Mouse (Mus musculus) midbrain, embryonic 16.5 days (tissue): Measurements from ENCODE around the gene Fgfr2. TPM values are rescaled to one million over a fixed set of nuclear protein-coding genes. Genes with fewer than 3 reads are reported as not detected.

Experiments
- ATAC-seq: fragments of 200-750 bp; cut with Nextera tagmentation; 2 replicates; pipeline ENCODE4 v1.8.0; 2017; ENCODE audit warnings: moderate TSS enrichment
- H3K27ac ChIP-seq: fragments of 300-500 bp; sonication (generic); 2 replicates; pipeline ENCODE4 v1.5.1; 2014; ENCODE audit warnings: mild to moderate bottlenecking, low read length, mixed read lengths
- H3K27me3 ChIP-seq: fragments of 300-500 bp; sonication (generic); 2 replicates; pipeline ENCODE4 v1.6.1; 2014; ENCODE audit warnings: low read depth, low read length, mixed read lengths; ENCODE audit not compliant: control insufficient read depth, insufficient read depth
- H3K36me3 ChIP-seq: fragments of 300-500 bp; sonication (generic); 2 replicates; pipeline ENCODE4 v1.6.1; 2014; ENCODE audit warnings: mild to moderate bottlenecking, low read length, moderate library complexity, mixed read lengths; ENCODE audit not compliant: control insufficient read depth, insufficient read depth
- H3K4me1 ChIP-seq: fragments of 300-500 bp; sonication (generic); 2 replicates; pipeline ENCODE4 v1.6.1; 2014; ENCODE audit warnings: mild to moderate bottlenecking, low read length, mixed read lengths; ENCODE audit not compliant: control insufficient read depth, insufficient read depth
- H3K4me2 ChIP-seq: fragments of 300-500 bp; sonication (generic); 2 replicates; pipeline ENCODE4 v1.6.1; 2014; ENCODE audit warnings: mild to moderate bottlenecking, low read length, mixed read lengths
- H3K4me3 ChIP-seq: fragments of 300-500 bp; sonication (generic); 2 replicates; pipeline ENCODE4 v1.5.1; 2014; ENCODE audit warnings: low read depth, mild to moderate bottlenecking, low read length, moderate library complexity, mixed read lengths
- H3K9ac ChIP-seq: fragments of 300-500 bp; sonication (generic); 2 replicates; pipeline ENCODE4 v1.6.1; 2014; ENCODE audit warnings: low read depth, low read length, mixed read lengths
- H3K9me3 ChIP-seq: fragments of 300-500 bp; sonication (generic); replicated peaks from 2 replicates; pipeline ENCODE4 v1.6.1; 2014; ENCODE audit warnings: mild to moderate bottlenecking, low read length, mixed read lengths; ENCODE audit not compliant: control insufficient read depth, poor library complexity, severe bottlenecking
- WGBS: fragments of 180-500 bp; shearing (Covaris S2); extraction: QIAGEN DNeasy Blood & Tissue Kit; methylation state at CpG from one replicate; pipeline ENCODE4 v1.1.7; 2014; 5-methylcytosine and 5-hydroxymethylcytosine counted together
- polyA plus RNA-seq: library from polyadenylated mRNA; unstranded; fragments of >200 nt; fragmentation: Nextera tagmentation; extraction: Ambion mirVana; gene quantifications from 2 replicates; pipeline ENCODE4 v1.2.1, GENCODE M21; 2015

The Fgfr2 gene
- polyA plus RNA-seq, 1 experiment from 2014 or later, result 23.8 TPM

DNA sequence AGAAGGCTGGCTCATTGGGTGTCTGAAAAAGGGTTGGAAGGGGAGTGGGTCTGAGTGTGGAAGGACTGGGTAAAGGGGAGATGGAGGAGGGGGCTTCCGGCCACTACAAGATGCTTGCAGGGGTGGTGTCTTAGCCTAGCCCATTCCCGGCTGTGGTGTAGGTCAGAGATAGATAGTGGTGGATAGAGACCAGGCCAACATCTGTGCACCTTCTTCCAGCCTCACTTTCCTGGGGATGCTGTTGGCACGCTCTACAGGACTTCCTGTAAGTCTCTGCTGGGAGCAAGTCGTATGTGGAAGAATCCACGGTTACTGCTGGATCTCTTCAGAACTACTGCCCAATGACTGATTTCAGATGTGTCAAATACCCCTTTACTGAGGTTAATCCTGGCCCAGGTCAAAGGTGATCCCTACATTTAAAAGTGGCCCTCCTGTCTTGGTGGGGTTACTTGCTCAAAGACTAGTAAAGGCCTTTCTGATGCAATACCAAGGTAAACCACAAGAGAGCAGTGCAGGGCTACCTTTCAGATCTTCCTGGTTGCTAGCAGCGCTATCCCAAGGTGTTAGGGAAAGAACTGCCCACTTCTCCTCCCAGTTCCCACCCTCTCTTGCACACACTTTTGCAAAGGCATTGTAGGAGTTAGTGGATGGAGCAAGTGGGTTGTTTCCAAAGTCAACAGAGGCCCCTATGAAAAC, 896.6 kb downstream of the Fgfr2 start:
- Histone ChIP-seq H3K4me2 (no peak overlapping the region), H3K9me3 (no peaks in the 10 kb centered on the region), H3K4me1 (peaks cover 2% of the 10 kb centered on the region; the same call in 1 of the 2 replicates), H3K36me3 (no peaks in the 10 kb centered on the region), H3K27me3 (no peaks in the 10 kb centered on the region), H3K4me3 (no peak overlapping the region), H3K9ac (no peak overlapping the region), H3K27ac (no peak overlapping the region)
- 62% methylated on average over 6 of the region's 6 CpGs for WGBS
- peak; percentile 48; the same call in 1 of the 2 replicates for ATAC-seq

GRCm38 (mm10) chr7:132223452-132224141, 899.6 kb downstream of the Fgfr2 start:
- no peak for ATAC-seq
- no peak overlapping the region for H3K4me3 ChIP-seq
- no peak overlapping the region for H3K4me2 ChIP-seq
- no peak overlapping the region for H3K27ac ChIP-seq
- H3K9me3 ChIP-seq, result no peaks in the 10 kb centered on the region
- WGBS, result 39% methylated on average over 10 of the region's 10 CpGs
- H3K36me3 ChIP-seq, result no peaks in the 10 kb centered on the region
- no peak overlapping the region for H3K9ac ChIP-seq
- H3K4me1 ChIP-seq, result peaks cover 2% of the 10 kb centered on the region; the same call in 1 of the 2 replicates
- no peaks in the 10 kb centered on the region for H3K27me3 ChIP-seq

- no peak for ATAC-seq
- Histone ChIP-seq H3K36me3 (no peaks in the 10 kb centered on the region), H3K4me1 (peaks cover 13% of the 10 kb centered on the region), H3K9ac (no peak overlapping the region), H3K27ac (no peak overlapping the region), H3K4me2 (no peak overlapping the region), H3K4me3 (no peak overlapping the region), H3K27me3 (no peaks in the 10 kb centered on the region; the same call in 1 of the 2 replicates), H3K9me3 (no peaks in the 10 kb centered on the region)
- 70% methylated on average over 10 of the region's 10 CpGs for WGBS
Observed at GRCm38 (mm10) chr7:132214031-132214430, 909.1 kb downstream of the Fgfr2 start.

DNA sequence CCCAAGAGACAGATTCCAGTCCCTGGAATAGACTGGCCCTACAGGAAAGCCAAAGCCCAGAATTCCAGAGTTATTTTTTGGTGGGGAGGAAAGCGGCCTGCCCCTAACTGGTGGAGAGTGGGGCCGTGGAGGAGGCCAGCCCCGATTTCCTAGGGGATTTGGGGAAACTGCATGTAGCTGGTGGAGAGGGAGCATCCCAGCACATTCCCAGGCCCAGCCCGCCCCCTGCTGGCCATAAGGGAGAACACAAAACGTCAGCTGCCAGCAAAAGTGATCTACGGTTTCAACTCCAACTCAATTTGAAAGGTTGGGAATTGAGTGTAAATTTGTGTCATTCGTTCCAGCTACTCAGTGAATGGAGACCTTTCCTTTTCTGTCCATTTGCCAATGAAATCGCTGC, 909.7 kb downstream of the Fgfr2 start:
- peaks cover 13% of the 10 kb centered on the region for H3K4me1 ChIP-seq
- no peak overlapping the region for H3K4me2 ChIP-seq
- no peaks in the 10 kb centered on the region for H3K9me3 ChIP-seq
- H3K9ac ChIP-seq, result no peak overlapping the region
- ATAC-seq, result no peak
- H3K27me3 ChIP-seq, result no peaks in the 10 kb centered on the region; the same call in 1 of the 2 replicates
- WGBS, result 7% methylated on average over 8 of the region's 8 CpGs
- H3K36me3 ChIP-seq, result no peaks in the 10 kb centered on the region
- no peak overlapping the region for H3K4me3 ChIP-seq
- no peak overlapping the region for H3K27ac ChIP-seq

GRCm38 (mm10) chr7:132211920-132212701, 911.0 kb downstream of the Fgfr2 start:
- H3K4me2 ChIP-seq, result no peak overlapping the region
- H3K36me3 ChIP-seq, result no peaks in the 10 kb centered on the region
- no peaks in the 10 kb centered on the region for H3K9me3 ChIP-seq
- no peak overlapping the region for H3K4me3 ChIP-seq
- 72% methylated on average over 6 of the region's 6 CpGs for WGBS
- H3K27ac ChIP-seq, result no peak overlapping the region
- H3K4me1 ChIP-seq, result peaks cover 13% of the 10 kb centered on the region
- no peak overlapping the region for H3K9ac ChIP-seq
- ATAC-seq, result peak; percentile 63
- no peaks in the 10 kb centered on the region; the same call in 1 of the 2 replicates for H3K27me3 ChIP-seq

- H3K36me3 ChIP-seq, result no peaks in the 10 kb centered on the region
- no peak overlapping the region for H3K4me3 ChIP-seq
- H3K27me3 ChIP-seq, result no peaks in the 10 kb centered on the region; the same call in 1 of the 2 replicates
- peaks cover 13% of the 10 kb centered on the region for H3K4me1 ChIP-seq
- H3K9me3 ChIP-seq, result no peaks in the 10 kb centered on the region
- H3K4me2 ChIP-seq, result no peak overlapping the region
- ATAC-seq, result no peak
- WGBS, result 83% methylated on average over 5 of the region's 5 CpGs
- H3K9ac ChIP-seq, result no peak overlapping the region
- H3K27ac ChIP-seq, result no peak overlapping the region
Observed at GRCm38 (mm10) chr7:132210616-132211015, 912.5 kb downstream of the Fgfr2 start.

GRCm38 (mm10) chr7:132208946-132209651, 914.1 kb downstream of the Fgfr2 start:
- H3K4me3 ChIP-seq, result no peak overlapping the region
- H3K36me3 ChIP-seq, result no peaks in the 10 kb centered on the region
- no peak overlapping the region for H3K27ac ChIP-seq
- H3K4me2 ChIP-seq, result no peak overlapping the region
- H3K9me3 ChIP-seq, result no peaks in the 10 kb centered on the region
- peaks cover 13% of the 10 kb centered on the region for H3K4me1 ChIP-seq
- ATAC-seq, result no peak
- peak overlapping the region; percentile 27; the same call in 1 of the 2 replicates for H3K9ac ChIP-seq
- WGBS, result 72% methylated on average over 9 of the region's 9 CpGs
- H3K27me3 ChIP-seq, result no peaks in the 10 kb centered on the region

- 63% methylated on average over 1 of the region's 1 CpGs for WGBS
- no peak overlapping the region for H3K9ac ChIP-seq
Observed at GRCm38 (mm10) chr7:132204073-132204612, 919.0 kb downstream of the Fgfr2 start.

More at GRCm38 (mm10) chr7:132204073-132204612, 919.0 kb downstream of the Fgfr2 start:
- no peaks in the 10 kb centered on the region for H3K9me3 ChIP-seq
- ATAC-seq, result no peak
- H3K4me2 ChIP-seq, result no peak overlapping the region
- H3K4me1 ChIP-seq, result peaks cover 1% of the 10 kb centered on the region; the same call in 1 of the 2 replicates
- no peaks in the 10 kb centered on the region for H3K36me3 ChIP-seq
- H3K27me3 ChIP-seq, result no peaks in the 10 kb centered on the region
- H3K27ac ChIP-seq, result no peak overlapping the region
- H3K4me3 ChIP-seq, result no peak overlapping the region
